Mouse (Mus musculus) activated CD4-positive, CD25-positive, alpha-beta regulatory T cell, adult 4 months (primary cell): ENCODE data around the gene Macrod2. TPM values are rescaled to one million over a fixed set of nuclear protein-coding genes. Genes with fewer than 3 reads are reported as not detected.

ENCODE experiments used
- ATAC-seq: one replicate; pipeline ENCODE4 v1.8.0; 2017
- polyA plus RNA-seq, 2 experiments: library from polyadenylated mRNA; unstranded; fragments of 100-300 nt; shearing (Covaris generic); gene quantifications; one replicate each; pipeline ENCODE4 v1.2.1; 2017

Gene Macrod2
- polyA plus RNA-seq, 2 experiments from 2014 or later = 0.71 TPM; not detected in 1

GRCm38 (mm10) chr2:141722531-141722930, 1327.4 kb downstream of the Macrod2 start:
- no peak for ATAC-seq

- ATAC-seq = no peak
These were observed 1333.9 kb downstream of the Macrod2 start for GRCm38 (mm10) chr2:141728998-141729397.

GRCm38 (mm10) chr2:141736685-141737456, 1341.8 kb downstream of the Macrod2 start:
- no peak for ATAC-seq

GRCm38 (mm10) chr2:141738702-141739101, 1343.6 kb downstream of the Macrod2 start:
- no peak for ATAC-seq

DNA sequence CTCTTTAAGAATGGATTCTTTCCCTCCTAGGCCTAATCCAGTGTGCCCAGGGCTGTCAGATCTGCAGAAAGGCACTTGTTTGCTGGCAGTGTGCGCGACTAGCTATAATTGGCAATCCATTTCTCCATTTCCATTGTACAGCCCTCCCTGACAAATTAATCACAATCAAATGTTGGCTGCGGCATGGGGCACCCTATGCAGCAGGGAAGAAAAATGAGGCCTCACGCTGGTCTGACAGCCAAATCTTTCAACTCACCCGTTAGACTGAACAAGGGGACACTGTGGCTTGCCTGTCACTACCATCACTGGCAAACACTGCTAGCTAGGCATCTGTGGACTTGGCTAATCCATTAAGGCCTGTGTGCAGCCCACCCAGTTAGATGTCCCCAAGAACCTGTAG, 1345.2 kb downstream of the Macrod2 start:
- no peak for ATAC-seq

DNA sequence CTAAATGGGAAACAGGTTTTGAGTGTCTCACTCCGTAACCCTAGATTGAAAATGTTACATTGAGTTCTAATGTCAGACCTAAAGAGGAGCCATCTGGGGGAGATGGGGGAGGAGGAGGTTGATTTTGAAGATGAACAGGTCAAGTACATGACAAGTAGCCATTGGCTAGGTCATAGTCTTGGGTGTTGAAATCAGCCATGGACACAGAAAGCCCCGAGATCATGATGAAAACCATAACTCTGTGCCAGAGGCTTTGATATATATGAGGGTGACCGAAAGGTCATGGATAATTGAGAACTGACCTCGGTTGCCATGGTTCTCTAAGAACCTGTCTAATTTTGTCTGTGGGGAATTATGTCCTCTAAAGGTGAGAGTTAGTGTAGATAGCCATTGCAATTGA, 1405.1 kb downstream of the Macrod2 start:
- ATAC-seq = no peak

- no peak for ATAC-seq
These were observed 1405.8 kb downstream of the Macrod2 start for GRCm38 (mm10) chr2:141800909-141801308.

- no peak for ATAC-seq
These were observed 1421.2 kb downstream of the Macrod2 start for GRCm38 (mm10) chr2:141816266-141816665.

GRCm38 (mm10) chr2:141817546-141818180, 1422.6 kb downstream of the Macrod2 start:
- ATAC-seq = no peak

GRCm38 (mm10) chr2:141820795-141821194, 1425.7 kb downstream of the Macrod2 start:
- no peak for ATAC-seq

GRCm38 (mm10) chr2:141825606-141826495, 1430.7 kb downstream of the Macrod2 start:
- ATAC-seq = no peak

DNA sequence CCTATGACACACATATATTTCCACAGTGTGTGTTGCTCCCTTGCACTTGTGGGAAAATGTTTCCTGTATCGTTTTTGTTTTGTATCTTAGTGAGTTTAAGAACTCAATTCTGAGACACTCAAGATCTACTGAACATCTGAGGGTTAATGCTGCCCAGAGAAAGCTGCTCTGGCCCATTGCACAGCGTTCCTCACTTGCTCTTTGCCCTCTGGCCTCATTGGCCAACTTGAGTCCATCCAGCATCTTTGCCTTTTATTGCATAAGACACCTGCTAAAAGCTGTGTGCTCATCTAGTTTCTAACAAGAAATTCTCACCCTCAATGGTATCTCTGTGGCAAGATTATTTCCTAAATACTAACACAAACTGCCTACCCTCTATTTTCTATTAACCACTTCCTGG, 1435.4 kb downstream of the Macrod2 start:
- no peak for ATAC-seq

- ATAC-seq = no peak
These were observed 1436.4 kb downstream of the Macrod2 start for GRCm38 (mm10) chr2:141831515-141831914.

DNA sequence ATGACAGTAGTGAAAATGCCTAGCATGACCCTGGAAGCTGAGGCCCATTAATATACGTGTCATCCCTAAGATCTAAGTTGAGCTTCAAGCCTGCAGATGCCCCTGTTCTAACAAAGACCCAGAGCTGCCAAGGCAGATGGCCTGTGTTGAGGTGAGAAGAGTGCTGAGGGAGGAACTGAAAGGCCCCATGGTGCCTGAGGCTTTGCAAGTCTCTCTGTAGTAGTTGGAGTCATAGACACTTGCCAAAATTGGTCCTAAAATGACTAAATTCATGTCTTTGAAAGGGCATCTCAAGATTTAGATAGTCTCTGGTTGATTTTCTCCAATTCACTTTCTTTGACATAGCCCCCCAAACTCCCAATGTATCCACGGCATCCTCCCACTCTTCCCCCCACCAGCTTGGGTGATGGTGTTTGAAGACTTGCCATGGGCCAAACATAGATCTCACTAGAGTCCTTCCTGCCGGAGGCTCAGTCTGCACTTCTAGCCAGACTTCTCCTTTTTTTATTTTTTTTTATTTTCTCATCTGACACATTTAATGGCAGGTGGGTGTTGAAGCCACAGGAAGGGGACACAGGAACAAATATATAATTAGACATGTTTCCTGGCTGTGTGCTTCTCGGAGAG, 1439.2 kb downstream of the Macrod2 start:
- no peak for ATAC-seq

DNA sequence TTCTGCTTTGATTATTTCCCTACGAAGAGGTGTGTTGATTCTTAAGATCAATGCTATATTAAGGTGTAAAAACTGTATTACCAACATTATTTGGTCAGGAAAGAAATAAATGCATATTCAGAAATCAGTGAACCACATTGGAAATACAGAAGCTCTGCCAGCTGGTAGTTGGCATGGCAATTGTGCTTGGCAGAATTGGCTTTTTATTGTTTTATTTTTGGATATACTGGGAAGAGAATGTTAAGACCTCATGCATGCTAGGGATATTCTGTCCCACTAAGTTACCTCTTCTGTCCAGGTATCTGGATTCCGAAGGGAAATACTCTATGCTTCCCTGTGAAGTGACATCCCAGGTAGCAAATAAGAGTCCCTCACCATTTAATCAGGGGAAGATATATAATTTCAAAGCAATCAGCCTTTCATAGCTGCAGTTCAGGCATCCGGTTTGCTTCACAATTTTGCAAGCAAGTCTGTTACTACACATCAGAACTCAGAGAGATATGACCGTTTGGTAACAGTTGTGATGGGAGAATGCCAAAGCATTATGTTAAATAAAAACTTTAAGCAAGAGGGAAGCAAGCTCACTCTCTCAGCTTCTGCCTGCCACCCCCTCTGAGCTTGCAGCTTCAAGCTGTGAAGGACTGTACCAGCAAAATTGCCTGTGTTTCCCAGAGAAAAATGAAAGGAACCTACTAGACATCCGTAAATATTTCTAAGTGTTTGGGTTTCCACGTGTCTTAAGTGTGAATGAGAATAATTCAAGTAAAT, 1449.5 kb downstream of the Macrod2 start:
- no peak for ATAC-seq

GRCm38 (mm10) chr2:141859220-141859619, 1464.1 kb downstream of the Macrod2 start:
- no peak for ATAC-seq

DNA sequence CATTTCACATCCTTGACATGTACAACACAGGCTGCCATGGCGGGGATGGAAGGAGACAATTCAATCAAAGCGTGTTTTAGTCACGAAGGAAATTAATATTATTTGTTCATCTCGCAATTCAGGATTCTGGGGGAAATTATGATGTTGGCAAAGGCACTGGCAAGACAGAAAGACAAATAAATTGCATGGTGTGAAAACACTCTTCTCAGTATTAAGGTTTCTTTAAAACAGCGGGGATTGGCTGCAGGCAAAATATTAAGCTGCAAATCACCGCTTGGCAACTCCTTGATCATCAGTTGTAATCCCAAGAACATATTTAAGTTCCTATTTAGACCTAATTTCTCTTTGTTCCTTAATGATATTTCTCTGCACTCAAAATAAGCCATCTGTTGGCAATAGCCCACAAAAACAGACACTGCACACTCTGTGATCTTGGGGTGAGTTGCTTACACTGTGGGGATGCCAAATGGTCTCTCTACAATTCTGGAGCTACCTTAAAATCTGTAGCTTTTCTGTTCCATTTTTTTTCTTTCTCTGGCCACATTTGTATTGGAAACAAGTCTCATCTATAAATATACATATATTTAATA, 1466.7 kb downstream of the Macrod2 start:
- no peak for ATAC-seq

GRCm38 (mm10) chr2:141862531-141863265, 1467.6 kb downstream of the Macrod2 start:
- ATAC-seq = no peak

- no peak for ATAC-seq
These were observed 1468.6 kb downstream of the Macrod2 start for GRCm38 (mm10) chr2:141863628-141864165.

DNA sequence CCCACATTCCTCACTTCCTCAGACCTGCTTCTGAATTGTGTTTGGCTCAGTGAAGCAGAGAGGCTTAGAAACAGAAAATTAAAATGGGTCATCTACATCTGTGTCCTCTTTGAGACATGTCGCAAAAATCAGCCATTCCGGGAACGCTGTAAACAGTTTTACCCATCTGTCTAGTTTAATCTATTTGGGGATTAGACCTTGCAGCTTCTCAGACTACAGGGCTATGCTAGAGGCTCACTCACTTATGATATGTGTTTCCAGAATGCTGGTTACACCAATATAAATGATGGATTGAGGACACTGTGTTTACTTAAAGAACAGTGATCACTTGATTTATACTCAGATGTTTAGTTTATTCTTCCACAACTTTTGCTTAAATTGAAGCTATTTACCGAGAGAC, 1475.8 kb downstream of the Macrod2 start:
- no peak for ATAC-seq
